Mouse (Mus musculus) megakaryocyte, embryonic 14.5 days (primary cell): ENCODE data around the gene Tmod4.

Source experiments
- FLI1 ChIP-seq: IDR thresholded peaks from 2 replicates; pipeline ENCODE4 v1.6.1; 2012; ENCODE audit warnings: low read length, inconsistent platforms, mixed read lengths
- GATA1 ChIP-seq: IDR thresholded peaks from 3 replicates; pipeline ENCODE4 v1.6.1; 2012; ENCODE audit warnings: mixed read lengths, low read length, inconsistent platforms, borderline replicate concordance

DNA sequence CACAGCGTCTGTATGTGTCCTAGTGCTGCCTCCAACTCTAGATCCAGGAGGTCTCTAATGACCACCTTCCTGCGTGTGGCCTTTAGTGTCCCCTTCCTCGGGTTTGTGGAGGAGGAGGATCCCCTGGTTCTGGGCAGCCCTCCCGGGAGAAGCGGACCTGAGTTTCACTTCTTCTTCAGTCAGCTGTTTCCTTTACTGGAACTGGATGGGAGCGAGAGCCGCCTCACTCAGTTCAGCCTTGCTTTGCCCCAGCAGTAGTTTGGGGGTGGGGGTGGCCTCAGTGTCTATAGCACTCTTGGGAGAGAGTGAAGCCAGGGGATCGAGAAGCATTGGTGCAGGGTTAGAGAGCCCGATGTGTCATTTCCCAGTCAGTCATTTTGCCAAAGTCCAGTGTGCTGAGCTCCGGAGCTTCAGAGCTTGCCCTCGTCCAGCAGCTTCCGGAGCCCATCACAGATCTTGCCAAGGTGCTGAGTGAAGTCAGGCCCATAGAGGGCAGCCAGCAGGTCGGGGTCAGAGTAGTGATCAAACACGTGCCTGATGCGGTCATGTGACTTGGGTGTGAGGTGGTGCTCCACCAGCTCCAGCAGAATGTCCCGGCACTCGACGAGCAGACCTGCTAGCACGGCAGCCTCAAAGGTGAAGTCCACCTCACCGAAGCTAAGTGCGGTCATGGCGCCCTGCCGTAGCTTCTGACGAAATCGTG, 15.5 kb downstream of the Tmod4 start:
- TF ChIP-seq GATA1: no peak
- TF ChIP-seq FLI1: no peak
